Mouse (Mus musculus) right cerebral cortex, postnatal 10 days (tissue): ENCODE measurements around the gene Rpl37.
A peak's percentile ranks its signal among the peaks of the same experiment; 100 is the strongest.

Experiments
- DNase-seq, 2 experiments: peaks; one replicate each; pipeline ENCODE4 v3.0.0; 2021; ENCODE audit warnings: low spot score in 2 of 2

The Rpl37 gene

GRCm38 (mm10) chr15:5116270-5117030 is at the start of gene Rpl37:
Gene Rpl37, plus strand, starts transcription at chr15:5116645.
- DNase-seq: peak; percentile 99

DNA sequence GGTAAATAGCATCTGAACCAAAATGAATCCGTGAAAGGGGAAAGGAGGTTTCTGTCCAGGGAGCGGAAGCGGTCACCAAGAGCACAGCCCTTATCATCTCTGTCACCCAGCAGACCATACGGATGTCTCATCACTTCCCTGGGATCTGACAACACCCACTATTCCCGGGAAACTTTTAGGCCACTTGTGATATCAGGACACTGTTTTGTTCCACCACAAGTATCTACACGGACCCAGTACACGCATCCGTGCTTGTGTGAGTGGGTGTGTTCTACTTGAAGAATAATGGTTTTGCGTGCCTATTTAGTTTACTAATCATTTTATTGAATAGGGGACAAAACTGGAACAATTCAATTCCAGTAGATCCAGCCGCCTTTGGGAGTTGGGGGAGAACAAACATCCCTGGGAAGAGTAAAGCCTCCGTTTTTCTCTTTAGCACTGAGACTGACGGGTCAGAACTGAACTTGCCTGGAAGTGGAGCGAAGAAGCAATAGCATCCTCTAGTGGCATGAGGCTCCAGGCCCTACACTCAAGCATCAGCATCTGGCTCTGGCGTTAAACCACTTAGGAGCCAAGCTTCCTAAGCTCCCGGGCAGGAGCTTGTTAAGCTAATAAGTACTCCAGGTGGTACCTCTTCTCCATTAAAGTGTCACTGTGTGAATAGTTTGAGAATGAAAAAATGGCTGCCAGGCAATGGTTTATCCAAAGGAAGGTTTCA is 47.5 kb upstream of the Rpl37 start:
- peak; percentile 68 to 70 for DNase-seq

DNA sequence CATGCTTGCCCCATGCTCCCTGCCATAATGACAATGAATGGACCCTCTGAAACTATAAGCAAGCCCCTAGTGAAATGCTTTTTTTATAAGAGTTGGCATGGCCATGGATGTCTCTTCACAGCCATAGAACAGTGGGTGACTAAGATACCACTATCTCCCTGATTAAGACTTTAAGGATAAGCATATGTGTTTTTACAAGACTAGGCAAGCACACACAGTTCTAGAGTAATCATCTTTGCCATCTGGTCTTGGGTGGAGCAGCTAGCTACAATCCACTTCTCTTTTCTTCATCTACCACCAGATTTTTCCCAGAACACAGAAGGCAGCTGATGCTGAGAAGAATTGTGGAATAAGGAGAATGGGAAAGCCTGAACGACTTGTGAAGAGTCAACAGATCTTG is 35.2 kb upstream of the Rpl37 start:
- no peak for DNase-seq

DNA sequence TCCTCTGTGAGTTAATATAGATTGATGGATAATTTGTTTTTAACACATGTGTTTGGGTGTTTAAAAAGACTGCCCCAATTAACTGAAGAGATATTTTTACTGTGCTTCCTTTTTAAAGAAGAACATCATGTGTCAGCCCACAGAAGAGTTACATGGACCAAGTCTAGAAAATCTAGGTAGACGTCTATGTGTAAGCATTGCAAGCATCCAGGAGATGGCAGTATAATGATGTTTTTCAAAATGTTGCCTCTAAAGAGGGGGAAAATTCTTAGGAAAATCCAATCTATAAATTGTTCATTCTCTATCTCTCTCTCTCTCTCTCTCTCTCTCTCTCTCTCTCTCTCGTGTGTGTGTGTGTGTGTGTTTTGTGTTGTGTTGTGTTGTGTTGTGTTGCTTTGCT is 30.3 kb upstream of the Rpl37 start:
- DNase-seq: no peak

- no peak for DNase-seq
These were observed 27.4 kb upstream of the Rpl37 start for GRCm38 (mm10) chr15:5088850-5089608.

GRCm38 (mm10) chr15:5090131-5090530 is 26.3 kb upstream of the Rpl37 start:
- no peak for DNase-seq

- no peak for DNase-seq
These were observed 20.7 kb upstream of the Rpl37 start for GRCm38 (mm10) chr15:5095534-5096301.

DNA sequence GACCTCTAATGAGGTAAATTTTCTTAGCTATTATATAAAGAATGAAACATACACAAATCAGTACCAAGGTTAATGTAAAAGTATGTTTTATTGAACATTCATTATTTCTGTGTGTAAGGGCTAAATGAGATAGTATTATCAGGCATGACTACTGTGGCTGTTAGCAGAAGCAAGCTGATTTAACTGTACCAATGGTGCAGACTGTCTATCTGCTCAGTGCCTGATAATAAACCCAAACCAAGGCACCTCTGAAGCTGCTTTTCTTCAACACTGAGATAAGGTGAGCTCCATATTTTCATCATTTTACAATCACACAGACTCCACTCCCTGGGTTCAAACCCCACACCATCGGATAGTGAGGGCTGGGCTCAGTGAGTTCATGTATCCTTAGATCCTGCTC is 19.1 kb upstream of the Rpl37 start:
- no peak for DNase-seq

GRCm38 (mm10) chr15:5102312-5102711 is 14.1 kb upstream of the Rpl37 start:
- no peak for DNase-seq

- DNase-seq: peak in 1 of 2 experiments; percentile 16
These were observed 10.6 kb upstream of the Rpl37 start for GRCm38 (mm10) chr15:5105891-5106290.

DNA sequence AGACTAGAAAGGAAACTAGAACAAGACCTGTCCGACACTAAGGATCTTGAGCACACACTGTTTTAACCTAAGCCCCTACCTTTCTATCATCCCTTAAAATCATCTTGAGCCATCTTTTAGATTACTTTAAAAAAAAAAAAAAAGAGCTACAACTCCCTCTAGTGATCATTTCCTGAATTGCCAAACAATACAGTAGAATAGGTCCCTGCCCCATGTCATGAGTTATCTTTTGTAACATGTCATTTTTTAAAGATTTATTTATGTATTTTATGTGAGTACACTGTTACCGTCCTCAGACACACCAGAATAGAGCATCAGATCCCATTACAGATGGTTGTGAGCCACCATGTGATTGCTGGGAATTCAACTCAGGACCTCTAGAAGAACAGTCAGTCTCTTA is 10.2 kb upstream of the Rpl37 start:
- no peak for DNase-seq

- DNase-seq: no peak
These were observed 8.5 kb upstream of the Rpl37 start, which contains the start of gene Card6 for GRCm38 (mm10) chr15:5107686-5108654. Gene Card6, minus strand, starts transcription at chr15:5108539.

- no peak for DNase-seq
These were observed 7.8 kb upstream of the Rpl37 start for GRCm38 (mm10) chr15:5108655-5109040.

DNA sequence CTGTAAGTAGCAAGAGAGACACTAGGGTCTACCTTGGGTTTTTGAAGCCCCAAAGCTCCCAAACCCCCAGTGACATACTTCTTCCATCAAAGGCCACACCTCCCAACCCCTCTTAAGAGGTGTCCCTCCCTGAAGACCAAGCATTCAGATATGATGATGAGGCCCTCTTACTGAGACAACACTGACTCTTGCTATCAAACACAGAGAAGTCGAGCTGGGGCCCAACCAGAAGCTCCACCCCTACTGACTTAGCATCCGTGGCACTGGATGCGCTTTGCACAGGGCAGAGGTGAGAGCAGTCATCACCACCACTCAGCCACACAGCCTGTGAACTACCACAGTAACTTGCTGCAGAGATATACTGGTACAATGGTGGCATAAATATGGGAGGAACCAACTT is 3.8 kb upstream of the Rpl37 start:
- no peak for DNase-seq

DNA sequence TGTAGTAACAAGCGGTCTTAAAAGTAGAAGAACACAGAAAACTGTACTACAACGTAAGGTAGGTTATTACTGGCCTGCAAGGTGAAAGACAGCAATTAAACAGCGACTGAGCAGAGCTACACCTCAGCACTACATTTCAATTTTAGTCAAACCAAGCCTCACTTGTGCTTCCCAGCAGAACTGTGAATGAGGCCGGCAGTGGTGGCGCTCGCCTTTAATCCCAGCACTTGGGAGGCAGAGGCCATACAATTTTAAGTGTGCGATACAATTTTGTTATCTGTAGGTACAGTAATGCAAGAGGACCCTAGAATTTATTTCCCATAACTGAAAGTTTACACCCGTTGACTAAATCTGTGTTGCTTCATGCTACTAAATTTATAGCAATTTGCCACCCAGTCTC is 1.3 kb upstream of the Rpl37 start:
- no peak for DNase-seq

GRCm38 (mm10) chr15:5117031-5117601 is 671 bp downstream of the Rpl37 start:
- DNase-seq: peak in 1 of 2 experiments; percentile 34

GRCm38 (mm10) chr15:5118626-5119025 is 2.2 kb downstream of the Rpl37 start:
- DNase-seq: no peak

- DNase-seq: no peak
These were observed 2.7 kb downstream of the Rpl37 start for GRCm38 (mm10) chr15:5119192-5119591.

GRCm38 (mm10) chr15:5119707-5120106 is 3.3 kb downstream of the Rpl37 start:
- DNase-seq: no peak
